Mouse (Mus musculus) left cerebral cortex, postnatal 10 days (tissue): Measurements from ENCODE around the gene Gal3st2. TPM values are rescaled to one million over a fixed set of nuclear protein-coding genes. Genes with fewer than 3 reads are reported as not detected.
"Not testable (repeated sequence)": the region's sequence is repeated elsewhere in the genome, so short reads cannot be mapped to it uniquely, and the experiment has no call there.

Source experiments
- DNase-seq, 2 experiments: peaks; one replicate each; pipeline ENCODE4 v3.0.0; 2021 to 2022; ENCODE audit warnings: low spot score in 2 of 2, mixed read lengths in 1 of 2; ENCODE audit errors: extremely low spot score in 1 of 2
- intact Hi-C: fragments of 180-260 bp; cut with DNase I; formaldehyde crosslinking; loops from one replicate; pipeline ENCODE4 v1.15.1; 2025
- total RNA-seq, 2 experiments: library from RNA; stranded (reverse); gene quantifications; 2 replicates each; pipeline ENCODE4 v1.2.3; 2021

Gal3st2 gene
- not detected for total RNA-seq

- not testable (repeated sequence) for DNase-seq
These were observed at the start of gene Gal3st2 for GRCm38 (mm10) chr1:93861048-93861447. TSS of gene Gal3st2 (plus strand) at chr1:93861306.

GRCm38 (mm10) chr1:93811495-93812039 lies 49.5 kb upstream of the Gal3st2 start:
- intact Hi-C loops: no loop called here
- no peak for DNase-seq

More at GRCm38 (mm10) chr1:93861048-93861447, at the start of gene Gal3st2:
- intact Hi-C loops: not testable (repeated sequence)

- intact Hi-C loops: no loop called here
These were observed 43.1 kb upstream of the Gal3st2 start for GRCm38 (mm10) chr1:93817823-93818532.

GRCm38 (mm10) chr1:93818722-93819121 lies 42.4 kb upstream of the Gal3st2 start:
- intact Hi-C loops: no loop called here

More at GRCm38 (mm10) chr1:93817823-93818532, 43.1 kb upstream of the Gal3st2 start:
- DNase-seq: no peak

GRCm38 (mm10) chr1:93823796-93824495 lies 37.2 kb upstream of the Gal3st2 start:
- intact Hi-C loops: no loop called here
- no peak for DNase-seq

More at GRCm38 (mm10) chr1:93818722-93819121, 42.4 kb upstream of the Gal3st2 start:
- DNase-seq: peak in 1 of 2 experiments; percentile 46

GRCm38 (mm10) chr1:93824609-93825008 lies 36.5 kb upstream of the Gal3st2 start, which contains the start of gene D2hgdh:
TSS of gene D2hgdh (plus strand) at chr1:93824909.
- no peak for DNase-seq
- intact Hi-C loops: no loop called here

- DNase-seq: peak; percentile 92 to 94
- intact Hi-C loops: no loop called here
These were observed 35.9 kb upstream of the Gal3st2 start for GRCm38 (mm10) chr1:93825105-93825674.

- DNase-seq: peak in 1 of 2 experiments; percentile 23
- intact Hi-C loops: no loop called here
These were observed 35.2 kb upstream of the Gal3st2 start for GRCm38 (mm10) chr1:93825771-93826539.

GRCm38 (mm10) chr1:93826540-93826835 lies 34.6 kb upstream of the Gal3st2 start:
- DNase-seq: peak in 1 of 2 experiments; percentile 9
- intact Hi-C loops: no loop called here

GRCm38 (mm10) chr1:93832754-93833360 lies 28.2 kb upstream of the Gal3st2 start:
- intact Hi-C loops: loop anchor here (10.0 kb wide), 1 partner anchor 242 kb away; no protein-coding TSS in a partner anchor
- DNase-seq: not testable (repeated sequence)

- intact Hi-C loops: loop anchor here (10.0 kb wide), 1 partner anchor 240 kb away; no protein-coding TSS in a partner anchor
- DNase-seq: no peak
These were observed 26.4 kb upstream of the Gal3st2 start for GRCm38 (mm10) chr1:93834671-93835150.

- intact Hi-C loops: loop anchor here (10.0 kb wide), 1 partner anchor 240 kb away; no protein-coding TSS in a partner anchor
- DNase-seq: no peak
These were observed 25.9 kb upstream of the Gal3st2 start for GRCm38 (mm10) chr1:93835211-93835610.

GRCm38 (mm10) chr1:93835876-93836531 lies 25.1 kb upstream of the Gal3st2 start:
- intact Hi-C loops: loop anchor here (10.0 kb wide), 1 partner anchor 239 kb away; no protein-coding TSS in a partner anchor
- no peak for DNase-seq

GRCm38 (mm10) chr1:93836532-93836913 lies 24.6 kb upstream of the Gal3st2 start:
- intact Hi-C loops: loop anchor here (10.0 kb wide), 1 partner anchor 238 kb away; no protein-coding TSS in a partner anchor

GRCm38 (mm10) chr1:93837335-93837734 lies 23.8 kb upstream of the Gal3st2 start:
- no peak for DNase-seq
- intact Hi-C loops: loop anchor here (10.0 kb wide), 1 partner anchor 237 kb away; no protein-coding TSS in a partner anchor

More at GRCm38 (mm10) chr1:93836532-93836913, 24.6 kb upstream of the Gal3st2 start:
- no peak for DNase-seq

- not testable (repeated sequence) for DNase-seq
- intact Hi-C loops: loop anchor here (10.0 kb wide), 1 partner anchor 236 kb away; no protein-coding TSS in a partner anchor
These were observed 22.5 kb upstream of the Gal3st2 start for GRCm38 (mm10) chr1:93838569-93838968.

- DNase-seq, intact Hi-C loops: not testable (repeated sequence)
These were observed 15.2 kb upstream of the Gal3st2 start for GRCm38 (mm10) chr1:93845766-93846366.
